Mouse (Mus musculus) liver, adult 2 months (tissue): ENCODE measurements at regions not wholly inside any gene's neighbourhood (a gene's known extent, or its start where the extent isn't known, plus 50 kb on each side); places are given as distances from the start of the nearest gene placed in this dataset.

Experiments used
- CTCF ChIP-seq: fragments of 200-500 bp; IDR thresholded peaks from 2 replicates; pipeline ENCODE4 v1.5.1; 2011; ENCODE audit warnings: low read depth, low read length, control low read depth
- POLR2A ChIP-seq: fragments of 200-500 bp; IDR thresholded peaks from 2 replicates; pipeline ENCODE4 v1.6.1; 2011; ENCODE audit warnings: low read length, control low read depth; ENCODE audit not compliant: insufficient read depth; ENCODE audit errors: extremely low read depth

DNA sequence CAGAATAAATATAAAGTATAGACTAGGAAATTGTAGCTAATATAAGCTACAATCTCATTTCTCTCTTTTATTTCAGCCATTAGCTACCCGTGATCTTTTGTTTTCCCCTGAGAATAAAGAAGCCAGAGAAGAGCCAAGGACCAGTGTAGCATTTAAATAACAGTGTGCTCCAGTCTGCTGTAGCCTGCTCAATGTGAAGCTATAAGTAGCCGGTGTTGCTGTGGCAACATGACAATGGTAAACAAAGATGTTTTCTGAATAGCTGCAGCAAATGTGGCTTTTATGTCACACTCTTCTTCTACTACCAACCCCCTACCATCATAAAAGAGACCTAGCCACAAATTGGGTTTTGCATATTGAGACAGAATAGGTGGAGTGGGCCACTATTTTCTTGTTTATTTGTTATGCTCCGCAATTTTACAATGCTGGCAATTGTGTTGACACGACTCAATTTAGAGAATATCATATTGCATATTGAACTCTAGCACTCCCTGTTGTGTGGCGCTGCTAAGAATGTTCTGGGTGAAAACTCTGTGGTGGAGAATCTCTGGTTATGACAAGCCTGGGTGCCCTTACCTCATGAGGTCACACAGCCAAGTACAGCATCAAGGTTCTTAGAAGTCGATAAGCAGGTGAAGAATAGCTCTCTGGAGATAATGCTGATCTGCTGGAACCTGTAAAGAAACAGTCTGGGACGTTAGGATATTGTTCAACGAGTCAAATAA is 272.3 kb upstream of the Mmadhc start:
- TF ChIP-seq POLR2A (no peak), CTCF (no peak)
